Mouse (Mus musculus): ENCODE measurements at regions not wholly inside any gene's neighbourhood (a gene's known extent, or its start where the extent isn't known, plus 50 kb on each side); places are given as distances from the start of the nearest gene placed in this dataset.
A peak's percentile ranks its signal among the peaks of the same experiment; 100 is the strongest.

DNA sequence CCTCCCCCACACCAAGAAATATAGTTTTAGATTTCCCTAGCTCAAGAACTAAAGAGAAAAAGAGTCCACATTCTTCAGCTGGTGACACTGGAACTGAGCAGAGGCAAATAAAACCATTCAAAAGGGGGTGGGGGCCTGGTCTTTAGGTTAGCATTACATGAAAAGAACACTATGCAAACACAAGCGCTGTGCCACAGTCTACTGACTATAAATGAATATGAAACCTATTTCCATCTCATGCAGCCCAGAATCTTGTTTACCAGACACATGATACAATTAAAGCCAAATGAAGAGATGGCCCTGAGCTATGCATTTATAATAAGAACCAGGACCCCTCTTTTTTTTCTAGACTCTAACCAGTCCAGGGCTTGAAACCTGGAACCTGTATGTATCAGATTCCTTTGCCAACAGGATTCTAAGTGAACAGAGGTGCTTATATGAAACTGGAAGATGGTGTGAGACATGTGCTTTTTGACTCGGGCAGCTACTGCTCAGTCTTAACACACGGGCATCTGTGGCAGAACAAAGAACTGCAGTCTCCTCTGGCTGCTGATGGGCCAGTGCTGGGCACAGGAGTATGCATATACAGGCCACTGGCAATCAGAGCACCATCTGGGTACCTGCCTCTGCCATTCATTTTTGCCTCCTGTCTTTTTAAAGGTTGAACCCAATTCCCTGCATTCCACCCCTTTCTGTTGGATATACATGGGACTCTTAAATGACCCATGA is 308.5 kb downstream of the Sox4 start:
- Histone ChIP-seq H3K4me3 (ENCODE audit: low read depth, low read length) (no peak overlapping the region), H3K36me3 (ENCODE audit: control insufficient read depth, insufficient read depth) (no peaks in the 10 kb centered on the region), H3K4me1 (ENCODE audit: control insufficient read depth, low read depth, low read length) (no peaks in the 10 kb centered on the region), H3K9ac (ENCODE audit: low read depth, low read length) (no peak overlapping the region), H3K9me3 (replicated peaks; ENCODE audit: control insufficient read depth, low read length) (no peaks in the 10 kb centered on the region), H3K27me3 (ENCODE audit: control insufficient read depth, insufficient read depth, low read depth, low read length) (no peaks in the 10 kb centered on the region), H3K27ac (ENCODE audit: low read length) (no peak overlapping the region), H3K4me2 (ENCODE audit: low read depth, low read length) (no peak overlapping the region)
- WGBS (ENCODE audit: insufficient replicate concordance), result 54% methylated on average over 3 of the region's 3 CpGs
- ATAC-seq (ENCODE audit: low read depth), result no peak

DNA sequence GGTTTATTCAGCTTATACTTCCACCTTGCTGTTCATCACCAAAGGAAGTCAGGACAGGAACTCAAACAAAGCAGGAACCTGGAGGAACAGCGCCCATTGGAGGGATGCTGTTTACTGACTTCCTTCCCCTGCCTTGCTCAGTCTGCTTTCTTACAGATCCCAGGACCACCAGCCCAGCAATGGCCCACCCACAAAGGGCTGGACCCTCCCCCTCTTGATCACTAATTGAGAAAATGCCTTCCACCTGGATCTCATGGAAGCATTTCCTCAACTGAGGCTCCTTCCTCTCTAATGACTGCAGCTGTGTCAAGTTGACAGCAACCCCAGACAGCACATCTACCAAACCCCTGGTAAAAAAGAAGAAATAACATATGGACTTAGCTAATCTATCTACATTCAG is 312.7 kb downstream of the Sox4 start:
- WGBS (ENCODE audit: insufficient replicate concordance), result 39% methylated on average over 1 of the region's 1 CpGs
- Histone ChIP-seq H3K4me2 (ENCODE audit: low read depth, low read length) (no peak overlapping the region), H3K27me3 (ENCODE audit: control insufficient read depth, insufficient read depth, low read depth, low read length) (no peaks in the 10 kb centered on the region), H3K4me3 (ENCODE audit: low read depth, low read length) (no peak overlapping the region), H3K27ac (ENCODE audit: low read length) (no peak overlapping the region), H3K36me3 (ENCODE audit: control insufficient read depth, insufficient read depth) (no peaks in the 10 kb centered on the region), H3K4me1 (ENCODE audit: control insufficient read depth, low read depth, low read length) (no peaks in the 10 kb centered on the region), H3K9ac (ENCODE audit: low read depth, low read length) (no peak overlapping the region), H3K9me3 (replicated peaks; ENCODE audit: control insufficient read depth, low read length) (no peaks in the 10 kb centered on the region)
- no peak for ATAC-seq (ENCODE audit: low read depth)

DNA sequence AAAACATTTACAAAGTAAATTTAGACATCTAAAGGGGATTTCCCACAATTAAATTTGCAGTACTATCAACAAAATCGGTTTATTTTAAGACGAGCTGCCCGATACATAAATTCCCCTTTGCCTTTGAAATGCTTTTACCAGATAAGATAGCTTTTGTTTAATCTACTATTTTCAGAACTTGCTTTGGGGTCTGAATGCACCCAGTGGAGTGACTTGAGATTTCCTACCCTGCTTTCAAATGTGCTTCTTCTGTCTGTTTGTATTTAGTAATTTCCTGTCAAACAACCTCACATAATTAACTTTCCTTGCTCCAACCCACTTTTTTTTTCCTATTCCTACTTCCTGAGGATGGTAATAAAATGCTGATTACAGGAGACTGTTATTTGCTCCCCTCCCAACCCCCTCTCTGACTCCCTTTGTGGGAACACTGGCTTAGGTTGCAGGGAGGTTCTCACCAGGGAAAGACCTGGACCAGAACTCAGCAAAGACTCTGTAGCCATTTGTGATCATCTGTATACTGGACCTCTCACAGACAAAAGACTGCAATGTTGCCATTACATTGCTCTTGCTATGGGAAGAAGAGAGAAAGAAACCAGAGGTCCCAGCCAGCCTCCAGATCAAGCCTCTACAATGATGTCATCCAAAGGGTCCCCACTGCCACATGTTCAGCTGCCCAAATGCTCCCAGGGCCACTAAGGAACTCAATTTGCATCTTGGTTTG is 318.1 kb downstream of the Sox4 start:
- Histone ChIP-seq H3K27me3 (ENCODE audit: control insufficient read depth, insufficient read depth, low read depth, low read length) (no peaks in the 10 kb centered on the region), H3K27ac (ENCODE audit: low read length) (no peak overlapping the region), H3K4me1 (ENCODE audit: control insufficient read depth, low read depth, low read length) (no peaks in the 10 kb centered on the region; the same call in 1 of the 2 replicates), H3K4me2 (ENCODE audit: low read depth, low read length) (no peak overlapping the region), H3K9ac (ENCODE audit: low read depth, low read length) (no peak overlapping the region), H3K9me3 (replicated peaks; ENCODE audit: control insufficient read depth, low read length) (no peaks in the 10 kb centered on the region), H3K4me3 (ENCODE audit: low read depth, low read length) (no peak overlapping the region), H3K36me3 (ENCODE audit: control insufficient read depth, insufficient read depth) (no peaks in the 10 kb centered on the region)
- 16% methylated on average over 3 of the region's 3 CpGs for WGBS (ENCODE audit: insufficient replicate concordance)
- ATAC-seq (ENCODE audit: low read depth), result no peak

DNA sequence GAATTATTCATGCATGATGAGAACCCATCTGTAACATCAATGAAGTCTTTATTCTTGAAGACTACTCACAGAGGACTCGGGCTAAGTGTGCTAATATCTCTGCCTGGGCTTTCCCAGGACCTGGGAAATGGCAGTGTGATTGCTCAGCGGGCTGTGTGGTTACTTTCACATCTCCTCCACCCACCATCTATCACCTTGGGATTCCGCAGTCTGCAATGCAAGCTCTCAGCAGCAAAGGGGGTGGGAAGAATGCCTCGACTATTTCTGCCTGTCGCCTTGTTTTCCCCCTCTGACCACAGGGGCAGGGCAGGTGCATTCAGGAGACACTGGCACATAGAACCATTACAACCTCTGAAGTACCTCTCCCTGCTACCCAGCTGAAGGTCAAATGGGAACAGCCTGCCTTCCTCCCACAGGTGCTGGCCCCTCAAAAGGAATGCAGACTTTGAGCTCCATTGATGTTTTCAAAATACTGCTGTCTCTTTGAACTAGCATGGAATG is 319.9 kb downstream of the Sox4 start:
- WGBS (ENCODE audit: insufficient replicate concordance), result 47% methylated on average over 5 of the region's 5 CpGs
- H3K36me3 ChIP-seq (ENCODE audit: control insufficient read depth, insufficient read depth), result no peaks in the 10 kb centered on the region
- no peaks in the 10 kb centered on the region for H3K9me3 ChIP-seq (replicated peaks; ENCODE audit: control insufficient read depth, low read length)
- H3K27ac ChIP-seq (ENCODE audit: low read length), result no peak overlapping the region
- no peaks in the 10 kb centered on the region for H3K27me3 ChIP-seq (ENCODE audit: control insufficient read depth, insufficient read depth, low read depth, low read length)
- H3K9ac ChIP-seq (ENCODE audit: low read depth, low read length), result no peak overlapping the region
- no peaks in the 10 kb centered on the region; the same call in 1 of the 2 replicates for H3K4me1 ChIP-seq (ENCODE audit: control insufficient read depth, low read depth, low read length)
- ATAC-seq (ENCODE audit: low read depth), result peak; percentile 54; the same call in 1 of the 2 replicates
- no peak overlapping the region for H3K4me3 ChIP-seq (ENCODE audit: low read depth, low read length)
- no peak overlapping the region for H3K4me2 ChIP-seq (ENCODE audit: low read depth, low read length)

DNA sequence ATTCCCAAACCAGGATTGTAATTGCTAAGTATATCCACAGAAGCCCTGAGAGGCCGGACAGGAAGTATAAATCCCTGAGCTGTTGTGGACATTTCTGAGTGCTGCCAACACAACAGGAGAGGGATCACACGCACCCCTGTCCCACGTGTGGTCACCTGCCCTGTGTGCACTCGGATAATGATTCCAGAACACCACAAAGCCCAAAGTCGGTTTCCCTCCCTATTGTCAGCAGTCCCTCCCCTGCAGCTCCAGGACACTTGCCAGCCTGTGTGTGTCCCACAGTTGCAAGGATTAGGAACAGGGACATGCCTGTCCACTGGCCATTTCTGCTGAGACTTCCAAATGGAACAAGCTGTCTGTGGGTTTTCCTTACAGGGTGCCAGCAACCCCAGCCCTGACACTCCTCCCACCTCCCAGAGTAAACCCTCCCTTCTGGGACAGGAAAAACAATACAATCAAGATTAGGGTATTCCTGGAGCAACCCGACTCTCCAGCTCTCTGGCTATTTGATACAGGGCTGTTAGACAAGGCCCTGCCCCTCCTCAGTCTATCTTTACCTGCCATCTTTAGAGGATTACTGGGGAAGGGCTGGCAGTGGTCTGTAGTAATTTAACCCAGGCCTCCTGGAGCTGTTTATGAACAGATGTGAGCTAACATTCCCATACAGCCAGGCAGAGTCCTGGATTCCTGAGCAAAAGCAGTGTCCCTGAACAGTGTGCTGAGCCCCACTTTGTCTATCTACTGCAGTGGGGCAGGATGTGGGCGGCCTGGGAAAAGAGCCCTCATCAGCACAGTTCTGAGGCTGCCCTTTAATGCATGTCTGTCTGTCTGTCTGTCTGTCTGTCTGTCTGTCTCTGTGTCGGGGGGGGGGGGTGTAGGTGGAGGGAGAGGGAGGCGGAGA is 323.8 kb downstream of the Sox4 start:
- WGBS (ENCODE audit: insufficient replicate concordance), result 44% methylated on average over 9 of the region's 9 CpGs
- no peaks in the 10 kb centered on the region for H3K9me3 ChIP-seq (replicated peaks; ENCODE audit: control insufficient read depth, low read length)
- no peak overlapping the region; the same call in 1 of the 2 replicates for H3K27ac ChIP-seq (ENCODE audit: low read length)
- peak; percentile 39; the same call in 1 of the 2 replicates for ATAC-seq (ENCODE audit: low read depth)
- no peak overlapping the region for H3K4me3 ChIP-seq (ENCODE audit: low read depth, low read length)
- no peaks in the 10 kb centered on the region for H3K36me3 ChIP-seq (ENCODE audit: control insufficient read depth, insufficient read depth)
- H3K4me1 ChIP-seq (ENCODE audit: control insufficient read depth, low read depth, low read length), result no peaks in the 10 kb centered on the region; the same call in 1 of the 2 replicates
- no peak overlapping the region for H3K4me2 ChIP-seq (ENCODE audit: low read depth, low read length)
- H3K27me3 ChIP-seq (ENCODE audit: control insufficient read depth, insufficient read depth, low read depth, low read length), result no peaks in the 10 kb centered on the region
- H3K9ac ChIP-seq (ENCODE audit: low read depth, low read length), result no peak overlapping the region

DNA sequence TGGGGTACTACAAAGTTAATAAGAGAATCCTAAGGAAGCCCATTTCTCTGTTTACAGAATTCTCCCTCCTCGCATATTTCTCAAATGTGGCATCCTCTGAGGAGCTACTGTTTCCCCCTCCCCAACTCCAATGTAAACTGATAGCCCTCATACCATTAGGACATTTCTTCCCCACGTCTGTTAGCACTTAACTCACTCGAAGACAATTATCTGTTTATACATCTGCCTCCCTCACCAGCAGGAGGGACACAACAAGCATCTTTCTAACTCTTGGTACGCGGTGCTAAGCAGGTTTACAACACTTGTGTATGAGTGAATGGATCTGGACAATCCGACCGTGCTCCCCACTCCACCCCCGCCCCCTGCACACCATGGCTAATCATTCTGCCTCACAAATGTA is 324.8 kb downstream of the Sox4 start:
- Histone ChIP-seq H3K36me3 (ENCODE audit: control insufficient read depth, insufficient read depth) (no peaks in the 10 kb centered on the region), H3K9me3 (replicated peaks; ENCODE audit: control insufficient read depth, low read length) (no peaks in the 10 kb centered on the region), H3K27me3 (ENCODE audit: control insufficient read depth, insufficient read depth, low read depth, low read length) (no peaks in the 10 kb centered on the region), H3K4me3 (ENCODE audit: low read depth, low read length) (no peak overlapping the region), H3K4me2 (ENCODE audit: low read depth, low read length) (no peak overlapping the region), H3K27ac (ENCODE audit: low read length) (no peak overlapping the region), H3K9ac (ENCODE audit: low read depth, low read length) (no peak overlapping the region), H3K4me1 (ENCODE audit: control insufficient read depth, low read depth, low read length) (no peaks in the 10 kb centered on the region; the same call in 1 of the 2 replicates)
- WGBS (ENCODE audit: insufficient replicate concordance), result 62% methylated on average over 8 of the region's 8 CpGs
- no peak for ATAC-seq (ENCODE audit: low read depth)

DNA sequence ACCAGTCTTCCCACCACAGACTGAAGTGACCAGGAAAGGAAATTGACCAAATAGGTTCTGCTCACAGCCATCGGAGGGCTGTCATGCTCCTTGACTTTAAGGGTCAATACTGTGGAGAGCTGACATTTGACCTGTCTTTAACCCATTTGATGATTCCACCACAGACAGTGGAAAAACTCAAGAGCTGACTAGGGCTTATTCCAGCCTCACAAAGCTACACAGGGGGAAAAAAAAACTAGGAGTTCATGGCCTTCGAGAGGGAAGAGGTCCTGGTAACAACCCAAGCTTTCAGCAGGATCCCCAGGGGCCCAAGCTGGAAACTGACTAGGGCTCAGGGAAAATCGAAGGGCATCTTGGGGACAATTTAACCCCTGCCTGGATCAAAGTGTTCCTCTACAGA is 334.6 kb downstream of the Sox4 start:
- no peak for ATAC-seq (ENCODE audit: low read depth)
- Histone ChIP-seq H3K4me3 (ENCODE audit: low read depth, low read length) (no peak overlapping the region), H3K36me3 (ENCODE audit: control insufficient read depth, insufficient read depth) (no peaks in the 10 kb centered on the region), H3K27me3 (ENCODE audit: control insufficient read depth, insufficient read depth, low read depth, low read length) (no peaks in the 10 kb centered on the region), H3K4me1 (ENCODE audit: control insufficient read depth, low read depth, low read length) (no peaks in the 10 kb centered on the region), H3K27ac (ENCODE audit: low read length) (no peak overlapping the region), H3K9me3 (replicated peaks; ENCODE audit: control insufficient read depth, low read length) (no peaks in the 10 kb centered on the region), H3K9ac (ENCODE audit: low read depth, low read length) (no peak overlapping the region), H3K4me2 (ENCODE audit: low read depth, low read length) (no peak overlapping the region)
- WGBS (ENCODE audit: insufficient replicate concordance), result 43% methylated on average over 3 of the region's 3 CpGs

DNA sequence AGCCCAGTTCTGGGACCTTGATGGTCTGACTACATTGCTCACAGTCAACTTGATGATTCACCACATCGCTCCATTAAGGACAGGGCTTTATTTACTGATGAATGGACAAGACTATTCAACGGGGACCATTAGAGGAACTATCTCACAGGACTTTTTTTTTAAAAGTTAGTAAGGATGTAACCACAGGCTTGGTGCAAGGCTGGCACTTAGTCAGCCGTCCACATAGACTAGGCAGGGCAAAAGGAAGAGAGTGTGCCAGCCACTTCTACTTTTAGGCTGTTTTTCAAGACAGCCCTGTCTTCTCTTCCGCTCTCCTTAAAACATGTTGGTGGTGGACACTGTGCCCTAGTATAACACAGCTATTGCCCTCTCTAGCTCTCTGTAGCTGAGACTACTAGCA is 336.0 kb downstream of the Sox4 start:
- H3K4me2 ChIP-seq (ENCODE audit: low read depth, low read length), result no peak overlapping the region
- H3K27ac ChIP-seq (ENCODE audit: low read length), result no peak overlapping the region
- no peak overlapping the region for H3K9ac ChIP-seq (ENCODE audit: low read depth, low read length)
- no peak for ATAC-seq (ENCODE audit: low read depth)
- H3K4me3 ChIP-seq (ENCODE audit: low read depth, low read length), result no peak overlapping the region
- 52% methylated on average over 4 of the region's 4 CpGs for WGBS (ENCODE audit: insufficient replicate concordance)
- H3K36me3 ChIP-seq (ENCODE audit: control insufficient read depth, insufficient read depth), result no peaks in the 10 kb centered on the region
- no peaks in the 10 kb centered on the region for H3K4me1 ChIP-seq (ENCODE audit: control insufficient read depth, low read depth, low read length)
- no peaks in the 10 kb centered on the region for H3K27me3 ChIP-seq (ENCODE audit: control insufficient read depth, insufficient read depth, low read depth, low read length)
- H3K9me3 ChIP-seq (replicated peaks; ENCODE audit: control insufficient read depth, low read length), result no peaks in the 10 kb centered on the region
